Mouse (Mus musculus) adrenal gland (tissue): ENCODE data around the gene Hs3st6.

ENCODE experiments used
- intact Hi-C: fragments of 180-260 bp; cut with DNase I; formaldehyde crosslinking; loops from one replicate; pipeline ENCODE4 v1.15.1; 2025

The Hs3st6 gene

DNA sequence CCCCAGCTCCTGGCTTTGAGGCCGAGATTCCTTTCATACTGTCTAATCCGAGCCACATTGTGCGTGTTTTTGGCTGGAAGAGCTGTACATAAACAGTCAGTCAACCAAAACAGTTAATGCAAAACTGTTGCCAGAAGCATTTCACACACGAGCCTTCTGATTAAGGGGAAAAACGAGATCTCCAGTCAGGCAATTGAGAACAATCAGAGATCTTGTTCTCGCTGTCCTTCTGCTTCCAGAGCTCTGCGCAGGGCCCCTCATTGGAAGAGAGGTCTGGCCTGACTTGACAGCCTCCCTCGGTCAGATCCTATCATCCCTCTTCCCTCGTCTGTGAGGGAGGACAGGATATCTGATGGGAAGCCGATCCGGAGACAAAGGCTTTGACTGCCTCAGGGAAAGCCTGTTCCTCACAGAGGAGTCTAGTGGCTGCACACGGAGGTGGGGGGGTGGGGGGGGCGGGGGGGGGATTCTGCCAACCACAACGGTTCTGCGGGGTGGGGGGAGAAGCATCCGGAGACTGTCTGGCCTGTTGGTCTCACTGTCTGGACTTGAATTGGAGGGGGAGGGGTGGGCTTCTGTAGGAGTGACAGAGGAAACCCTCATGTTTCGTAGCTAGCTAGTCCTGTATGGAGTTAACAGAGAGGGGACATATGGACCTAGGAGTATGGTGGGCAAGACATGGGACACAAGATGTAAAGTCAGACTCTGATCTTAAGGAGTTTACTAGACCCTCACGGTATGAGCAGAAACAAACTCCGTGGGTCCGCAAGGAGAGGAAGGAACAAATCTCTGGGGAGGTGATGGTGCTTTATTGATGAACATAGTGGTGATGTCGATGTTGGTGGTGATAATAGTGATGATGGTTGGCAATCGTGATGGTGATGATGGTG is 12.5 kb downstream of the Hs3st6 start:
- intact Hi-C loops = no loop called here

DNA sequence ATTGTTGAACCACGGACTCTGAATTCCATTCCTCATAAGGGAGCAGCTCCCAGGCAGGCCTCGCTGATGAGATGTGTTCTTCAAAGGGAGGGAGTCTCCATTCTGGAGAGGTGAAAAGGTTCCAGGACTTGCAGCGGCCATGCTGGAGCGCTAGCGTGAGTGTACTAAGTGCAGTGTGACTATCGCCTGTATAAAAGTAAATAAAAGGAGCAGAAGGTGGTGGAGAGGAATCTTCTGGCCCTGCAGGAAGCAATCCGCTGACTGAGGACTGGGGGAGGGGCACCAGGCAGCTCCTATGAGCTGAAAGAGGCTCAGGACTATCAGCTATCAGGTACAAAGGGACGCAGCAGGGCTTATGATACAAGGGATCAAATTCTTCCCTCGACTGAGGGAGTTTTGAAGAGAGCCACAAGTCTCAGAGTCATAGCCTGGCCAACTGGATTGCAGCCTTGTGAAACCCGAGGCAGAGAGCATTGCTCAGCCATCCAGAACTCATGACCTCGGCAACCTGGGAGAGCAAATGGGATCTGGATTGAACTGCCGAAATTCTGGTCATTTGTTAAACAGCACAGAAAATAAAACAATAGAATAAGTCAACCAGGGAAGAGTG is 13.6 kb downstream of the Hs3st6 start:
- intact Hi-C loops = no loop called here

DNA sequence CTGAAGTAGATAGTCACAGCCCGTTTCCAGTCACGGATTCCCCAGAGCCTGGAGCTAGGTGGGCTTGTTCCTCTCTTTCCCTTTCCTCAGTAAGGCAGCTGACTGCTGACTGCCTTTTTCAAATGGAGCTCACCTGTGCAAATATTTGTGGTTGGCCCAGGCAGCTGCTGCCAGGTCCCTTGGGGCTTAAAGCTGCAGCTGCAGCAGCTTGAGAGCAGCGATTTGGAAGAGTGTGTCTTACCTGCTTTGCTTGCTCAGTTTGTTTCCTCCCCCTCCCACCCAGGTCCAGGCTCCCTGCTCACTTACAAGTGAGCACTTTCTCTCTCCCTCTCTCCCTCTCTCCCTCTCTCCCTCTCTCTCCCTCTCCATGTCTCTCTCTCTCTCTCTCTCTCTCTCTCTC is 16.4 kb downstream of the Hs3st6 start:
- intact Hi-C loops = no loop called here

DNA sequence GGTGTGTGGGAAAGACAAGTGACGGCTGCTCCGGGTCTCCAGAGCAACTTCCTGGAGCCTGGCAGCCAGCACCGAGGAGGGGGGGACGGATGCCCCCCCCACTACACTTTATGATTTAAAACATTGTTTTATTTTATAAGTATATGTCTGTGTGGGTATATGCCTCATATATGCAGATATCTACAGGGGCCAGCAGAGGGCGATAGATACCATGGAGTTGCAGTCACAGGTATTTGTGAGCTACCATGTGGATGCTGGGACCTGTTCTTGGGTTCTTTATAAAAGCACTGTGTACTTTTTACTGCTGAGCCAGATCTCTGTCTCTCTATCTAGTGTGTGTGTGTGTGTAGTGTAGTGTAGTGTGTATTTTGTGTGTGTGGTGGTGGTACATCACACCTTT is 20.5 kb downstream of the Hs3st6 start:
- intact Hi-C loops = no loop called here

DNA sequence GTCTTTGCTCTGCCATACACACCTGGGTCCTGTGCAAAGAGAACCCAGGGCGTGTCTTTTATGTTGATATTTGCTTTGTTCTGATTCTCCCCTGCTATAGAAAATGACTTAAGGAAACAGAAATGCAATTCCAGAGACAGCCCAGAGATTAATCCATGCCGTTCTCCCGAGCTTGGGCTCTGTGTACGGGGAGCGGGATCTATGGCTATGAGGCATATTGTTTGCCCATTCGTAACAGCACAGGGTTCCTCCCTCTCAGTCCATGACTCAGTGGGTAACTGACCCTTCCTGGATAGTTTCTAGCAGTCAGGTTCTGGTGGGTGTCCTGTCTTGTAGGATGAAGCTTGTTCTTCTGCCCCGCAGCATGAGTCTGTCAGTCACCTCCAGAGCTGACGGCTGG is 22.4 kb downstream of the Hs3st6 start:
- intact Hi-C loops = no loop called here

DNA sequence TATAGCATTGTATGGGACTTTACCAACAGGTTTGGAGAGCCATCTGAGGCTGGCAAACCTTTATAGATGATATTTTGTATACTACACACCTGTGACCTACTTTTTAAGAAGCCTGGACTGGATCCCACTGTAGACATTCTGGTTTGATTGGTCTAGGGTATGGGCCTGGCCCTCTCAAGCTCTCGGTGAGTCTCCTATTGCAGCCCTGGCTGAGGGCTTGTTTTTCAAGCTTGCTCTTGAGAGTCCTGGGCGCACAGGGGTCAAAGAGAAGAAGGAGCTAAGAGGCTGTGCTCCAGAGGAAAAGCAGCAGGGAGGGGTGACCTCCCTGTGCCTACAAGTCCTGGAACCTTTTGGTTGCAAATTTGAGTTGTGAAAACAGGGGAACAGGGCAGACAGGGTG is 24.3 kb downstream of the Hs3st6 start:
- intact Hi-C loops = no loop called here

DNA sequence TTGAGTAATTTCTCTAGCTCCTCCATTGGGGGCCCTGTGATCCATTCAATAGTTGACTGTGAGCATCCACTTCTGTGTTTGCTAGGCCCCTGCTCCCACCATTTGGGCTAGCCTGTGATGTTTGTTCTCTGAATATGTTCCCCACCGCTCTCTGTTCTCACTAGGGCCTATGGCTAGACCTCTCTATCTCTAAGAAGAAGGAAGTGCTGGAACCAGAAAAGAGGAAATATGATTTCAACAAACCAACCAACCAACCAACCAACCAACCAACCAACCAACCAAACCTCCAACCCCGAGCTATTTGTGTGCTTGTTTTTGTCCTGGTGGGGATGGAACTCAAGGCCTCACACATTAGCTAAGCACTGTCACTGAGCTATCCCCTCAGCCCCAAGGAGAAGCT is 28.0 kb downstream of the Hs3st6 start:
- intact Hi-C loops = no loop called here

DNA sequence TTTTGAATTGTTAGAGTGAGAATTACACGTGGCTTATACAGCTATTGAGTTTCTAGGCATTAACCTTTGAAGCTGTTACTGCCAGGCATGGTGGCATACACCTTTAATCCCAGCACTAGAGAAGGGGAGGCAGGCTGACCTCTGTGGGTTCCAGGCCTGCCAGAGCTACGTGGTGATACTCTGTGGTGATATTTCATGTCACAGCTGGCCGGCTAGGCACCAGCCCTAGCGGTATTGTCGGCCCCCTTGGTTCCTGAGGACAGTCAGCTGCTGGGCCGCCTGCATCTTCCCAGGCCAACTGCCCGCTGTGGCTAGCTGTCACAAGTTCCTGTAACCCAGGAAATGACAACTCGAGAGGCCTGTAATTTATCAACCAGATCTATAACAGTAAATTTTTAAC is 39.4 kb downstream of the Hs3st6 start:
- intact Hi-C loops = no loop called here

DNA sequence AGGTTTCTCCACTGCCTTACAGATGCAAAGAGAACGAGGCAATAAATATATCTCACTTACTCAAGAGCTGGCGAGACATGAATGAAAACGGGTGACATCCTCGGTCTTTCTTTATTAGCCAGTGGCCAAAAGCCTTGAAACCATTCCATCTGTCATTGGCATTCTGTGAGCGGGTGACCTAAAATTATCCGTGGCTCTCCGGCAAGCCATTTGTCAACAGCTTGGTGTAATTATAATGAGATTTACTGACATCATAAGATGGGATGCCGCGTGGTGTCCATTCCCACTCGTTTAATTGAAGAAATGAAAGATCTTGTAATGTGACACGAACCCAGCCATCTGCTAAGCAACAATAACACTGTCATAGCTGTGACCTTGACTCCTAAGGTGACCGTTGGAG is 42.0 kb downstream of the Hs3st6 start:
- intact Hi-C loops = no loop called here

DNA sequence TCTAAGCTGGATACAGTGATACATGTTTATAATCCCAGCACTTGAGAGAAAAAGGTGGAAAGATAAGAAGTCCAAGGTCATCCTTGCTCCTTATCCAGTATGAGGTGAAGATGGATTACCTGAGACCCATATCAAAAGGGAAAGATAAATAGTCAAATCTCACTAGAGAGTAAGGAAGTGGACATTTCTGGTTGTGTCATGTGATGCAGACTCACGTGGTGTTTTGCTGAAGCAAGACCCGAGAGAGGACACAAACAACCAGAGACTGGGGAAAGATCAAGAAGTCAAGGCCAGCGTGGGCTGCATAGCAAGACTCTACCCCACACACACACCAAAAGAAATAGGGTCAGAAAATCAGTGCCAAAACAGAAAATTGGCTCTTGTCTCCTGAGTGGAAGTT is 44.2 kb downstream of the Hs3st6 start:
- intact Hi-C loops = no loop called here

DNA sequence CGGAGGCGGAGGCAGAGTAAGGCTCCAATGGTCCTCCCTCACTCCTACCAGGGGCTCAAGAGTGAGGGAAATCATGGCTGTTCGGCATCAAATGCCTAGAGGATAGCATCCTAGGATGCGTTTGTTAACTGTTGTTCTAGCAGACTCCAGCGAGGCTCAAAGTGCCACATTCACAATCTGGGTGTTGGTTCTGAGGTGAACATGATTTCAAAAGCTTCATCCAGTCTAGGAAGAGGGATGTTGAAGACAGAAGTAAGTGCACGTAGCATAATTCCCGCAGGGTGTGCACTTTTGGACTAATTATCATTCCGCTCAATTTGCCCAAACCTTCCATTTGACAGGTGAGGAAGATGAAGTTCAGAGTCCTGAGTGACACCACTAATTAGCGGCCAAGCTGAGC is 45.4 kb downstream of the Hs3st6 start:
- intact Hi-C loops = no loop called here

DNA sequence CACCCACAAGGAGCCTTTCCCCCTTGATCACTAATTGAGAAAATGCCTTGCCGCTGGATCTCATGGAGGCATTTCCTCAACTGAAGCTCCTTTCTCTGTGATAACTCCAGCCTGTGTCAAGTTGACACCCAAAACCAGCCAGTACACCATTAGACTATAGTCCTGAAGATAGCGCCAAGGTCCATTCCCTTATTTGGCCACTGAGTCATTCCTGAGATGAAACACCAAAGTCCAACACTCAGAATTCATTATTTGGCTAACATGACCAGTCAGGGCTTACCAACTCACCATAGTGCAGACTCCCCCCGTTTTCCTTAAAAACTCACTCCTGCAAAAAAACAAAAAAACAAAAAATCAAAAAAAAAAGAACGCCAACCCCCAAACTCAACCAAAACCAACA is 46.7 kb downstream of the Hs3st6 start:
- intact Hi-C loops = no loop called here

DNA sequence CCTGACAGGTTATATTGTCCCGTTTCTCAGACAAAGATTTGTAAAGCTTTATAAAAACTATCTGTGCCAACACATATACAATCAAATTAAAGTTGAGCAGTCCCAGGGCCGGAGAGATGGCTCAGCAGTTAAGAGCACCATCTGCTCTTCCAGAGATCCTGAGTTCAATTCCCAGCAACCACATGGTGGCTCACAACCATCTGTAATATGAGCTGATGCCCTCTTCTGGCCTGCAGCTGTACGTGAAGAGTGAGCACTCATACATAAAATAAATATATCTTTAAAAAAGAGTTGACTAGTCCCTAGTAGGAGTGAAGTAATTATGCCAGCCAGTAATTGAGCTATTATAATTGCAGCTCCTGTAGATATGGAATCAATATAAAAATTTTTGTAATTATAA is 47.7 kb downstream of the Hs3st6 start:
- intact Hi-C loops = no loop called here

DNA sequence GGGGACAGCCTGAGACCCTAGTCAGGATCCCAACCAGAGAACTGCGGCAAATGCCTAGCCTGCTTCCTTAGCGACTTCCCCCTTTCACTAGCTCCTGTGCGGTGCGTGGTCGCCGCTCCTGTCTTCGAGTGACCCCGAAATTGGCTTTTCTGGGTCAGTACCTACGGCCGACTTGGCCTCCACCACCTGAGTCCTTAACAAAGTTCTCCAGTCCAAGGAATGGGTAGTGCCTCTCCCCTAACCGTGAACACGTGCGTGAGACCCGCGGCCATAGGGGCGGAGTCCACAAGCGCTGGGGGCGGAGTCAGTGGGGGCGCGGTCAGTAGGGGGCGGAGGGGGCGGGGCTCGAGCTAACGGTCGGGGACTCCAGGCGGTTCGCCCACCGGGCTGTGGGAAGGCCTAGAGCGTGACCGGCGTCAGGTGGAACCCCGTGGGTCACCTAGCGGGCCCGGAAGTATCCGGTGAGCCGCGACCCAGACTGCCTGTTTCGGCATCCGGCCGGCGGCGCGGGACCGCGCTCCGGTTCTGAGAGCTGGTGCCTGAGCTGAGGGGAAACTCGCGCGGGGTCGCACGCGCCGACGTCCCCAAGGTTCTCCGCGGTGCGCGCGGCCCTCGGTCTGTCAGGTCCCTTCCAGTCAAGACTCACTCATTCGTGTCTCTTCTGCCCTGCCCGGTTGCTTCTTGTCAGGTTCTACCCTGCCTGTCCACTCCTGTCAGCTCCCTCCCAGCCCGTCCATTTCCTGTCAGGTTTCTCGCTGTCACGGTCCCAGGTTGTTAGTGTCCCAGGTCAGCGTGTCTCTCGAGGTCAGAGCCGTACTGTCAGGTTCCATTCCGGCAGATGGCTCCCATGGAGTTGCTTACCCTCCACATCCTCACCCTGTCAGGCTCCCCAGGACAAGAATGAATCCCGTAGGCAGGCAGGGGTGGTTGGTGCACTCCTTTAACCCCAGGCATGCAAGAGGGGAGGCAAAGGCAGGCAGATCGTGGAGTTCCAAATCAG is 51.5 kb downstream of the Hs3st6 start, which contains the start of gene Meiob:
TSS of gene Meiob (plus strand) at position 338 of the 1,000 bp plus-strand sequence.
- intact Hi-C loops = no loop called here
